Mouse (Mus musculus): Measurements from ENCODE around the gene Add3. TPM values are rescaled to one million over a fixed set of nuclear protein-coding genes. Genes with fewer than 3 reads are reported as not detected.

Add3 gene
- total and polyA plus RNA-seq, 3 experiments: 16.3 to 18.4 (median 16.4) TPM

- Histone ChIP-seq H3K79me2 (replicated peaks; ENCODE audit: control insufficient read depth, extremely low read depth, insufficient read depth, poor library complexity, severe bottlenecking) (no peaks in the 10 kb centered on the region), H3K4me1 (ENCODE audit: control insufficient read depth in 1 of 2, insufficient read depth in 2 of 2) (peaks cover 5 to 54% of the 10 kb centered on the region in 2 experiments), H3K36me3 (replicated peaks in 1 of 2; ENCODE audit: control insufficient read depth in 1 of 2, insufficient read depth in 1 of 2, low read length in 1 of 2) (peaks cover 48 to 61% of the 10 kb centered on the region in 2 experiments), H3K27ac (ENCODE audit: insufficient read depth, low read depth) (no peak overlapping the region), H3K27me3 (replicated peaks) (no peaks in the 10 kb centered on the region), H3K4me2 (ENCODE audit: insufficient read depth, low read depth, poor library complexity, severe bottlenecking) (no peak overlapping the region), H3K9ac (ENCODE audit: insufficient read depth, low read depth) (no peak overlapping the region), H3K4me3 (replicated peaks in 1 of 3; ENCODE audit: low read depth in 2 of 3, low read length in 2 of 3, poor library complexity in 1 of 3) (no peak overlapping the region), H3K9me3 (replicated peaks; ENCODE audit: low read length) (no peaks in the 10 kb centered on the region)
- in situ Hi-C loops (cut with MboI; ENCODE audit: low pct_ligation_motif_present, low pct_unique_long_range_greater_than_20kb, low sequenced_read_pairs): no loop called here
- dilution Hi-C loops (cut with MboI; ENCODE audit: extremely low pct_ligation_motif_present, extremely low pct_unique_long_range_greater_than_20kb, low sequenced_read_pairs): no loop called here
- no peak for TF ChIP-seq HCFC1 (IDR thresholded peaks at IDR 0.05; ENCODE audit: low read depth, low read length)
- no peak for TF ChIP-seq CHD1 (IDR thresholded peaks at IDR 0.05; ENCODE audit: low read depth, low read length)
- no peak for TF ChIP-seq SIN3A (IDR thresholded peaks at IDR 0.05; ENCODE audit: low read length)
- TF ChIP-seq MEF2A (IDR thresholded peaks at IDR 0.05; ENCODE audit: borderline replicate concordance, low read depth, low read length): no peak
- no peak for TF ChIP-seq POLR2A (IDR thresholded peaks at IDR 0.05; ENCODE audit: low read depth, low read length)
- no peak for TF ChIP-seq ZKSCAN1 (IDR thresholded peaks at IDR 0.05; ENCODE audit: borderline replicate concordance, low read depth, low read length)
- TF ChIP-seq GABPA (IDR thresholded peaks at IDR 0.05; ENCODE audit: insufficient replicate concordance, low read depth, low read length): no peak
- TF ChIP-seq SMC3 (IDR thresholded peaks at IDR 0.05; ENCODE audit: low read depth, low read length): no peak
- no peak for DNase-seq (ENCODE audit: extremely low read depth)
These were observed 93.3 kb downstream of the Add3 start for GRCm38 (mm10) chr19:53233586-53233985.

DNA sequence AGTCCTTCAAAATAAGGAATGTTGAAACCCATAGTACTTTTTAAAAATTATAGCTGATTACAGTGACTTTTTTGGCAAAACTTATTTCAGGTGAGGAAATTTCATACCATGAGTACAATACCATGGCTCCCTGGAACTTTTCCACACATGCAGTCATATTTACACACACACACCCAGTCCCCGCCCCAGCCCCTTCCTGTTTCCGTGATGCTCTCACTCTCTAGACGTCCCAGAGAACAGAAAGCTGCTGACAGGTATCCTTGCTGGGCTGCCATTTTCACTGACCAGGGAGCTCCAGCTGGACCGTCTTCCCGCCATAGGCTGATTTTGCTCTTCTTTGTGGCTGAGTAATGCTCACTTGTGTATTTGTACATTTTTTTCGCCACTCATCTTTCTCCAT, 101.6 kb downstream of the Add3 start:
- in situ Hi-C loops (cut with MboI; ENCODE audit: low pct_ligation_motif_present, low pct_unique_long_range_greater_than_20kb, low sequenced_read_pairs) (no loop called here), dilution Hi-C loops (cut with MboI; ENCODE audit: extremely low pct_ligation_motif_present, extremely low pct_unique_long_range_greater_than_20kb, low sequenced_read_pairs) (no loop called here)
- no peaks in the 10 kb centered on the region for H3K27me3 ChIP-seq (replicated peaks)
- H3K27ac ChIP-seq (ENCODE audit: insufficient read depth, low read depth): no peak overlapping the region
- no peak overlapping the region for H3K9ac ChIP-seq (ENCODE audit: insufficient read depth, low read depth)
- DNase-seq (ENCODE audit: extremely low read depth): no peak
- H3K79me2 ChIP-seq (replicated peaks; ENCODE audit: control insufficient read depth, extremely low read depth, insufficient read depth, poor library complexity, severe bottlenecking): no peaks in the 10 kb centered on the region
- TF ChIP-seq E2F4 (IDR thresholded peaks at IDR 0.05; ENCODE audit: insufficient replicate concordance, low read depth, low read length) (no peak), MYC (IDR thresholded peaks at IDR 0.05; ENCODE audit: low read depth, low read length) (no peak), CTCF (conservative IDR thresholded peaks at IDR 0.05 in 1 of 2, IDR thresholded peaks at IDR 0.05 in 1 of 2; ENCODE audit: low read depth in 2 of 2, low read length in 2 of 2) (no peak)
- H3K4me1 ChIP-seq (ENCODE audit: control insufficient read depth in 1 of 2, insufficient read depth in 2 of 2): no peaks in the 10 kb centered on the region
- peaks cover 40 to 78% of the 10 kb centered on the region in 2 experiments for H3K36me3 ChIP-seq (replicated peaks in 1 of 2; ENCODE audit: control insufficient read depth in 1 of 2, insufficient read depth in 1 of 2, low read length in 1 of 2)
- H3K4me3 ChIP-seq (replicated peaks in 1 of 3; ENCODE audit: low read depth in 2 of 3, low read length in 2 of 3, poor library complexity in 1 of 3): no peak overlapping the region
- no peaks in the 10 kb centered on the region for H3K9me3 ChIP-seq (replicated peaks; ENCODE audit: low read length)
- no peak overlapping the region for H3K4me2 ChIP-seq (ENCODE audit: insufficient read depth, low read depth, poor library complexity, severe bottlenecking)

DNA sequence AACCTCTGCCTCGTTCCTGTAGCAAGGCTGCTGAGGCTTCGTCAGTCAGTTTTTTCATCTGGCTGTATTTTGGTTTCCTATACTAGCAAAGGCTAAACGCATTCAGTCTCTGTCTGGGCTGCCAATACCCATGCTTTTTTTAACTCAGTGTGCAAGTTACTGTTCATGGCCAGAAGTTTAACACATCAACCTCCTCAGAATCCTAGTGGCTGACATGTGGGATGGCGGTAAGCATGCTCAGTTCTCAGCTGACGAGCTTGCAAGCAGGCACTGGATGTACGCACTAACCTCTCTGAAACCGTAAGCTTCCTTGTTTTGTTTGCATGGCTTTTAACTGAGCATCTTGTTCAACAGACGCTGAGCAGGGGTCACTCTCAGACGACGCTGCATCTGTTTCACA, 103.7 kb downstream of the Add3 start:
- dilution Hi-C loops (cut with MboI; ENCODE audit: extremely low pct_ligation_motif_present, extremely low pct_unique_long_range_greater_than_20kb, low sequenced_read_pairs): no loop called here
- Histone ChIP-seq H3K4me1 (ENCODE audit: control insufficient read depth in 1 of 2, insufficient read depth in 2 of 2) (peaks cover 2 to 12% of the 10 kb centered on the region in 2 experiments; a peak in 1 of 4 replicates), H3K79me2 (replicated peaks; ENCODE audit: control insufficient read depth, extremely low read depth, insufficient read depth, poor library complexity, severe bottlenecking) (no peaks in the 10 kb centered on the region), H3K4me2 (ENCODE audit: insufficient read depth, low read depth, poor library complexity, severe bottlenecking) (no peak overlapping the region), H3K27ac (ENCODE audit: insufficient read depth, low read depth) (no peak overlapping the region), H3K9ac (ENCODE audit: insufficient read depth, low read depth) (no peak overlapping the region), H3K36me3 (replicated peaks in 1 of 2; ENCODE audit: control insufficient read depth in 1 of 2, insufficient read depth in 1 of 2, low read length in 1 of 2) (peaks cover 25 to 67% of the 10 kb centered on the region in 2 experiments), H3K27me3 (replicated peaks) (no peaks in the 10 kb centered on the region), H3K9me3 (replicated peaks; ENCODE audit: low read length) (no peaks in the 10 kb centered on the region), H3K4me3 (replicated peaks in 1 of 3; ENCODE audit: low read depth in 2 of 3, low read length in 2 of 3, poor library complexity in 1 of 3) (no peak overlapping the region)
- in situ Hi-C loops (cut with MboI; ENCODE audit: low pct_ligation_motif_present, low pct_unique_long_range_greater_than_20kb, low sequenced_read_pairs): no loop called here
- TF ChIP-seq TBP (conservative IDR thresholded peaks at IDR 0.05; ENCODE audit: low read depth, low read length): no peak
- no peak for TF ChIP-seq ZNF384 (IDR thresholded peaks at IDR 0.05; ENCODE audit: low read depth, low read length)
- no peak for TF ChIP-seq USF1 (IDR thresholded peaks at IDR 0.05; ENCODE audit: low read depth, low read length)
- no peak for TF ChIP-seq PAX5 (IDR thresholded peaks at IDR 0.05; ENCODE audit: low read length)
- no peak for TF ChIP-seq TCF12 (IDR thresholded peaks at IDR 0.05; ENCODE audit: low read depth, low read length)
- DNase-seq (ENCODE audit: extremely low read depth): no peak
